Mouse (Mus musculus) CH12F3 (cell line): Measurements from ENCODE around the gene Arhgap18.
"Not testable (repeated sequence)": the region's sequence is repeated elsewhere in the genome, so short reads cannot be mapped to it uniquely, and the experiment has no call there.

Source experiments
- in situ Hi-C: fragments of 300-500 bp; cut with MboI; formaldehyde crosslinking; loops from 2 replicates; pipeline ENCODE4 v1.14.3; 2020; ENCODE audit warnings: low sequenced_read_pairs

The Arhgap18 gene

DNA sequence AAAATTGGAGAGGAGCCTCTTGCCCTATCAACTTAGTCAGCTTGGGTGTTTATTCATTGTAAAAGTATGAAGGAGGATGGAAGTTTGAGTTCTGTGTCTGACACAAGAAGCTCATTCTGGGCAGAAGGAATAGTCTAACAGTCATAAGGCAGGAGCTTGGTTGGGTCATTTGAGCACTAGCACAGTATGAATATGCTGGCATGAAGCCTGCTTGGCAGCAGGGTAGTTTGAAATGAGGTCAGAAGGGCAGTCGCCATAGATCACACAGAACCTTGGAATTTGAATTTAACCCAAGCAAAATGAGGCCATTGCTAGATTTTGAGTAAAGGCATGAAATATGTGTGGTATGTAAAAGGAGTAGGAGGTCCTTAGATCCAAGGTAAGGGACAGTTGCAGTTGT is 139.9 kb downstream of the Arhgap18 start:
- in situ Hi-C loops = loop anchor here (25.0 kb wide), 1 partner anchor 406 kb away; no protein-coding TSS in a partner anchor

DNA sequence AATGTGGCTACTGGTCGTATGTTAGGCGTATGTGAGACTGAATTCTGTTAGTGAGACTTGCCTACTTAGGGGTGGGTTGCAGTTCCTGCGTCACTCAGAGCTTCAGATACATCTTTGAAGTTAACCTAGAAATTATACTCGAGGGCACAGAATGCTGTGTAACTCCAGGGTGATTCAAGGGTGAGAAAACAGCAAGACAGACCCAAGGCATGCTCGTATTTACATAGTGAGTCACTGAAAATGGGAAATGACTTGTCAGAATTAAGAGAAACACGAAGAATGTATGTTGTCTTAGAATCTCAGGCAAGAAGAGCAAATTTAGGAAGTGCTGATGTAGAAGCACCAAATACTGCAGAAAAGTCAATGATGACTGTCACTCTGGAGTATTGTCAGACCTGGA is 142.5 kb downstream of the Arhgap18 start:
- in situ Hi-C loops = loop anchor here (25.0 kb wide), 1 partner anchor 408 kb away; no protein-coding TSS in a partner anchor

- in situ Hi-C loops = no loop called here
These were observed 147.2 kb downstream of the Arhgap18 start for GRCm38 (mm10) chr10:26900426-26900825.

DNA sequence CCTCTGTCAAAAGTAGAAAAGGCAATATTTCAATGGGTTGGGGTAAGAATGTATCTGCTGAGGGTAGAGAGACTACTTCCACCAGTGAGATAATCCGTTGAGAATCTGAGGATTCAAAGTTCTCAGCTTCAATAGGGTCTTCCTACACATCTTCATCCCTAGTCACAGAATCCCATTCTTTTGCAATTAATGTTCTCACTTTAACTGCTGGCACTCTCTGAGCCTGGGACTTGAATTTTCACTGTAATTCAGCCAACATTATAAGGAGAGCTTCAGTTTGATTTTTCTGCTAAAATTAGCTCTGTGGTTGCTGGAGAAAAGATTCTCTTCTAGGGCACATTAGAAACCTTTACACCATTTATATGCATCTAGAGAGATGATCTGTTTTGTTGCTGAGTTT is 150.6 kb downstream of the Arhgap18 start:
- in situ Hi-C loops = no loop called here

- in situ Hi-C loops = no loop called here
These were observed 158.0 kb downstream of the Arhgap18 start for GRCm38 (mm10) chr10:26911176-26911575.

DNA sequence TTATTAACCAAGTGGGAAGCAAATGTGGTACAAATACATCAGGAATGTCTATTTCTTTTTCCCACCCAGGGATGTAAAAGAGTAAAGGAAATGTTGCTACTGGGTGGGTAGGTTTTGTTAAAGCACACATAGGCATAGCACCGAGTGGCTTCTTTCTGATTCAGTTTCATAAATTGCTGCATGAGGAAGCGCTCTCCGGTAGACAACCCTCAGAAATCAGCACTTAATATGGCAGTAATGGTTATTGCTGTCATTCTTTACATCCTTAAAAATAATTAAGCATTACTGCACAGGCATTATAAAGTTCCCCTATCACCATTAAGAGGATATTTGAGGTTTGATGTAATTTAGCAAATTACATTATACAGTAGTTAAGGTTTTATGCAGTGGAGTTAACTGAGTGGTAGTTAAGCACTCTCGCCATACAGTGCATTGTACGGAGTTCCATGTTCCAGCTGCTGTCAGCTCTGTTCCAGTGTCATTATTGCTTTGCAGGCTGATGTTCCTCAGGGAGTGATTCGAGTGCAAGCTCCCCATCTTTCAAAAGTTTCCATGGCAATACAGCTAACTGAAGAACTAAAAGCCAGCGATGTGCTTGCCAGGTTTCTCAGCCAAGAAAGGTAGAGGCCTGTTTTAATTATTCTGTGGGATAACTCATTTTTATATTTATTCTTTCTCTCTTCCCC is 159.0 kb downstream of the Arhgap18 start:
- in situ Hi-C loops = no loop called here

- in situ Hi-C loops = no loop called here
These were observed 159.6 kb downstream of the Arhgap18 start for GRCm38 (mm10) chr10:26912807-26913206.

DNA sequence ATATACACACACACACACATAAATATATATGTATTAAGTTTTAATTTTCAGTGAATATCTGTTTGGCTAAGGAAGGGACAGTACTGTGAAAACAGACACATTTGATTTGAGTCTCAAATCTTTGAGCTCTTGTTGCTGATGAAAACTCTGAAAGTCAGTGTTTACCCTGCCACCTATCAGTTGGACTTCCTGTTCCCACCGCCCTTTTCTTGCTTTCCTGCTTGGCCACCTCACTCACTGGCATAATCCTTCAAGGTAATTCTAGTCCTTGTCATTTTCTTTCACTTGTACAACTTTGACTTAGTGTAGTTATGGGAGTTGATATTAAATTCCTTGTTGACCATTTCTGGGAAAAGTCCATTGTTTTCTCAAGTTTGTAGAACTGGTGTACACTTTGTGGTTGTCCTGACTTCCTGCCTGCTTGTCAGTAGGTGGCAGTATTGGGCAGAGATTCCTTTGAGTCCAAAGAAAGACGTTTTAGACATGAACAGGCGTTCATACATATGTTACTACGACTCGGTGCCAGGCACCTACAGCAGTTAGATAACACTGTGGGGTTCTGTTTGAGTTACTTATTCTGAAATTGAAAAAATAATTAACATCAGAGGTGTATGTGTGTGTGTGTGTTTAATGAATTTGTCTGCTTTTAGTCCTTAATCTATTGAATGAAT is 166.2 kb downstream of the Arhgap18 start:
- in situ Hi-C loops = no loop called here

DNA sequence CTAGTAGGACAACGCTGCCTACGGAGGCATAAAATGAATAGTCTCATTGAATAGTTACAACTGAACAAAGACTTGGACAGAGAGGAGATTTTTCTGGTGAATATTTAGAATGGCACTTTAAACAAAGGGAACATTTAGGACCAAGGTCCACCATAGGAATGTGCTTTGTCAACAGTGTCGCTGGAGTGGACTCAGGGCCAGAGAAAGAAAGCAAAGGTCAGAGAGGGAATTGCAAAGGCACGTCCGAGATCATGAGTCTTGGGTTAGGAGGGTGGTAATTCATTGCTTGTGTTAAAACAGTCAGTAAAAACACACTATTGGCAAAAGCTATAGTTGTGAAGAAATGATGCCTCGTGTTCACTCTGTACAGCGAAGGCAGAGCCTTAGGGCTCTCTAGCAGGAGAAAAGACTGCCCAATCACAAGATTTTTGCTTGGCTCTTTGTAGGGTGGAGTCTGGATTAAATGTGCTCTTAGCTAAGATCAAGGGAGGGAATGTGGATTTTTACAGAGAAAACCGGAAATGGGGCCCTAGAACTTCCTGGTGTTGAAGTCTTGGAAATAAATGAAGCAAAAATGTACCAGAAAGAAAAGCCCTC is 167.3 kb downstream of the Arhgap18 start:
- in situ Hi-C loops = no loop called here

DNA sequence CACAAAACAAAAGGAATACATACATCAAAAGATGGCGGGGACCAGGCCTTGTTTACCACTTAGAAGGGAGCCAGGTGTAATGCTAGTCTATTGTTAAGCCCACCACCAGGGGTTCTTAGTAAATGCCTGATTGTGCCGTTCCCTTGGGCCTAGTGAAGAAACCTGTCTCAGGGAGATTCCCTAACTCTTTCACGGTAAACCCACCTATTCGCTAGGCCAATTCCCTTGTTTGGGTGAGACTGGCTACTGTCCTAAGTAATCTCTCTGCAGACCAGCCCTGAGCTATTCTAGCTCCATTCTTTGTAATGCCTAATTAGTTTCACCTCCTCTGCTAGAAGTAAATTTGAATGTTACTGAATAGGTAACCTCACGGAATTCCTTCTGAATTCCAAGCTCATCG is 182.8 kb downstream of the Arhgap18 start:
- in situ Hi-C loops = not testable (repeated sequence)

DNA sequence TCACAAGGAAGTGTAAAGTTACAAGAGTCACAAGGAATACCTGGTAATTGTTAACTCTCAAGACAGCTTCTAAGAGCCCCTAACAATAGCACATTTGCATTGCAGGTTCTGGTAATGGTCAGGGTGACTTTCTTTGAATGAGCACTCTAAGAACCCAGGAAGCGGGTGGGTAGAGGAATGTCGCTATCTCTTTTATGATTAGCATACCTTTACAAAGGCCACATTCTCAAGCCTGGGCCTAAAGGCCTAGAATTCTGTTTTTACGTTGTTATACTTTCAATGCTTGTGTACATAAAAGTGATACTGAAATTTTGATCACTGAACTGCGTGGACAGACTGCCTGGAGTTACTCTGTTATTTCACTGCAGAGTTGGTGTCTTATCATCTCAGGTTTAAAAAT is 185.2 kb downstream of the Arhgap18 start:
- in situ Hi-C loops = not testable (repeated sequence)

DNA sequence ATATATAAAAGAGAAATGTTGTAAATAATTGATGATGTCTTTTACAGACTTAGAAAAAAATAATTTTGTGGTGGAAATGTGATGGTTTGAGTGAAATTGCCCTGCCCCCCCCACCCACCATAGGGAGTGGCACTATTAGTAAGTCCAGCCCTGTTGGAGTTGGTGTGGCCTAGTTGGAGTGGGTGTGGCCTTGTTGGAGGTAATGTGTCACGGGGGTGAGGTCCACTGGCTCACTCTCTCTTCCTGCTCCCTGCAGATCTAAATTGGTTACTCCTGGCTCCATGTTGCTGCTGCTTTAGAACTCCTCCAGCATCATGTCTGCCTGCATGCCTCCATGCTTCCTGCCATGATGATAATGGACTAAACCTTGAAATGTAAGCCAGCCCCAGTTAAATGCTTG is 186.3 kb downstream of the Arhgap18 start:
- in situ Hi-C loops = no loop called here

DNA sequence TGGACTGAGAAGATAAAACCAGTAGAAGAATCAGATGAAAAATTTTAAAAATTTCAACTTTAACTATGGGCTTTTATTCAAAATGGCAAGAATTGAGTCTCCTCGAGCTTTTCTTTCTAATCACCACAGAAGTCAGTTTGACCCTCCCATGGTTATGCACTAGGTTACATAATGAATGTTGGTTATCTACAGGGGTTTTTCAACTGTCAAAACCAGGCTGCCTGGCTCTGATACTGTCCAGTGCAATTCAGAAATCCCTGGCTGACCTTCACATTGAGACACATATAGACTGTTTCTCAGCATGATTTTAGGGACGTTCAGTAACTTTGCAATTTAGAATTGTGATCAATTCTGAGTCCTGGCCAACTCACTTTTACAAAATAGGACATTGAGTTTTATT is 195.1 kb downstream of the Arhgap18 start:
- in situ Hi-C loops = no loop called here

DNA sequence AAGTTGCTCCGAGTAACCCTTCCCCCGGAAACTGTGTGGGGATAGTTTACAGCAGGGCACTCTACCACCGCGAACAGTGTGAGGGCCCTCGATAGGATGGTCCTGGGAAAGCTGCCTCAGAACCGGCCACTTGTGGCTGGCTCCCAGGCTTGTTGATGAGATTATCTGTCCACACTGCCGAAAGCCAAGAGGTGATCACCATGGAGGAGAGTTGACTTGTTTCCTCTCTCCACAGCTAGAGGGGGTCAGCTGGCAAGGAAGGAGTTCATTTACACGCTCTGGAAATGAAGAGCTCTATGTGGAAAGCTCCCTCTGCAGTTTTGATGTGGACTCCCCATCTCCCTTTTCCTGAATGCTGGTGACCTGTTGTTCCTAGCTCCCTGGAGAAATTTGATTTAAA is 196.4 kb downstream of the Arhgap18 start:
- in situ Hi-C loops = no loop called here

DNA sequence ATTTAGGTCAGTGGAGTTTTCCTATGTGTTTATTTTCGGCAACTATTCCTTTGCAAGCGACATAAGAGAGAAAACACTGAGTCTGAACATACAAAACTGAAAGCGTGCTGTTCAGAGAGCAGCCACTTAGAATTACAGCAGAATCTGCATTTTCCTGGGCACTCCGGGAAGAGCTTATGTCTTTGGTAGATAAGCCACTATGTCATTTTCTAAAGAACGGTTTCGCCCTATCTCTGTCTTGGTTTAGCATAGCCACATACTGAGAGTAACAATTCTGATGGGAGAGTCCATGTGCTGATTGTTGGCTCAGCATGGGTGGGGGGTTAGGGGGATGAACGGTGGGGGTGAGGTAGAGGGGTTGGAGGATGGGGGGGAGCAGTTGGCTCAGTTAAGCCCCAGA is 197.2 kb downstream of the Arhgap18 start:
- in situ Hi-C loops = no loop called here

DNA sequence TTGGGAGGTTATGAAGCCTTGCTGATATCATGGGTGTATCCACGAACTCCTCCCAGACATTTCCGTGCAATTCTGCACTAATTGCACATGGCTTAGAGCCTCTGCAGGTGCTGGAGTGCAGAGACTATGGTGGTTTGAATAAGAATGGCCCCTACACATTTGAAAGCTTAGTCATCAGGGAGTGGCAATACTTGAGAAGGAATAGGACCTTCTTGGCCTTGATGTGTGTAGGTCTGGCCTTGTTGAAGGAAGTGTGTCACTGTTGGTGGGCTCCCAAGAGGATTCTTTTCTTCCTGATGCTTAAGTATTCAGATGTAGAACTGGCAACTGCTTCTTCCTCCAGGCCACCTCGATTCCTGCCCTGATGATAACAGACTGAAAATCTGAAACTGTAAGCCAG is 205.3 kb downstream of the Arhgap18 start:
- in situ Hi-C loops = no loop called here
